Mouse (Mus musculus): ENCODE results near the gene Bnip3.

DNA sequence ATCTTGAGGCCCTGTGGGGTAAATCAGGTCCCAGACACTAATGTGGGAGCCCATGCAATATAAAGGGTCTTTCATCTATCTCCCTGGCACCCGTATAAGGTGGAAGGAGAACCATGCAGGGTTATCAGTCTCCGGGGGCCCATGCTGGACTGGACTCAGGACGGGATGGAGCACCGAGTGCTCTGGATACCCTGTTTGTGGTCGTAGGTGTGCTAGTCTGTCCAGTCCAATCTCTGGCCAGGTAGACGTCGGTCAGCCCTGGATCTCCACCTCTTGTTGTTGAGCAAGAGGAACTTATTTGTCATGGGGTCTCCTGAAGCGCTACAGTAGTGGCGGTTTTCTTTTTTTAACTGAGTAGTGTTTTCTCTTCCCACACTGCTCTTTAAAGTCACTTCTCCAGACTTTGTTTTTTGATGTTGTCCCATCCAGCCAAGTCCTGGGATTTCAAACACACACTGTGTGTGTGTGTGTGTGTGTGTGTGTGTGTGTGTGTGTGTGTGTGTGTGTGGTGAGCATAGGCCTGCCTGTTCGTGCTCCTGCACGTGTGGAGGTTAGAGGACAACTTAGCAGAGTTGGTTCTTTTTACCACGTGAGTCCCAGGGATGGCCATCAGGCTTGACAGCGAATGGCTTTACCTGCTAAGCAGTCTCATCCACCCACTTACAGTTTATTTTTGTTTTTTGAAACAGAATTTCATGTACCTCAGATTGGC is 61.8 kb downstream of the Bnip3 start:
- no peak for TF ChIP-seq CTCF (IDR thresholded peaks at IDR 0.05; ENCODE audit: insufficient read depth, low read depth, low read length)
- no peak for TF ChIP-seq POLR2A (IDR thresholded peaks at IDR 0.05; ENCODE audit: insufficient read depth, low read depth, low read length)

All from olfactory bulb, adult 2 months (tissue).